Mouse (Mus musculus): ENCODE measurements around the gene Nhej1.
A peak's percentile ranks its signal among the peaks of the same experiment; 100 is the strongest.

Nhej1 gene

DNA sequence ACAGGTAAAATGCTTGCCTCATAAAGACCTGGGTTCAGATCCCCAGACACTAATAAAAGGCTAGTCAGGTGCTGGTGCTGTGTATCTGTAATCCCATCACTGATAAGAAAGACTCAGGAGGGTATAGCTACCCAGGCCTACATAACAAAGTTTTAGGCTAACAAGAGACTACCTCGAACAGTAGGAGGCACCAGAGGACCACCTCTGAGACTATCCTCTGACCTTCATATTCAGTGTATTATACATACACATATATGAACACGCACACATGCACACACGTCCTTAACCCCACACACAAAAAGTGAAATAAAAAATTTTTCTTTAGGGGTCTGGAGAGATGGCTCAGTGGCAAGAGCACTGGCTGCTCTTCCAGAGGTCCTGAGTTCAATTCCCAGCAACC is 2.8 kb downstream of the Nhej1 start:
- DNase-seq: no peak

DNA sequence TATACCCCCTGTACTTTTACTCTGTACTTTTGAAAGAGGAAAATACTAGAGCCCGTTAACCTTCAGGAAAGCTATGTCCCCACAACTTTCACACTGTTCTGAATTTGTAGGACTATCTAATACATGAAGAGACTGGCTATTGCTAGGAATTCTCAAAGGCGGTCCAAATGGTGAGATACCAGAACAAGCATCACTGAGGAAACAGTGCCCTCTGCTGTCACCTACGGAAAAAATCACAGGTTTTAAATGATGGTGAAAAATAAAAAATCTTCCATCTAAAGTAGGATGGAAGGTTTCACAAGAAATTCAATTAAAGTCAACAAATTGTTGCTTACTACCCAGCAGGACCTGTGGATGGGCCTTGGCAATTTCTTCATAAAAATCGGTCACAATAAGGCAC is 72.9 kb downstream of the Nhej1 start:
- no peak for DNase-seq

DNA sequence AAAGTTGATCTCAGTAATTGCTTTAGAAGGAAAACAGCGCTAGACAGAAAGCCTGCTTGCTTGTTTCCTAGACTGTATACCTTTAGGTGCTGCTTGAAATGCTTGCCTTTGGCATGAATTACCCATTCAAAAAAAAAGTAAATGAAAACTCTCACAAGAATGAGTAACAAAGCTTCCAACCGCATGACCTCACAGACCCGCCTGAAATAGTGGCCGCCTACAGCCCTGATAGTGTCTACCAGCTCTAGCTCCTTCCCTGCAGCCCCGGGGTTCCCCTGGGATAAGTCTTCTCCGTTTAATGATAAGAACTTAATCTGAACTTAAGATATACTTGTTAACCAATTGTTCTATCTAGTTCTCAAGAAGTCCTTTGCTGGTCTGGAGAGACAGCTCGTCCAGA is 73.6 kb downstream of the Nhej1 start:
- DNase-seq: no peak

GRCm38 (mm10) chr1:75048571-75048970 is 76.4 kb downstream of the Nhej1 start:
- no peak for DNase-seq

DNA sequence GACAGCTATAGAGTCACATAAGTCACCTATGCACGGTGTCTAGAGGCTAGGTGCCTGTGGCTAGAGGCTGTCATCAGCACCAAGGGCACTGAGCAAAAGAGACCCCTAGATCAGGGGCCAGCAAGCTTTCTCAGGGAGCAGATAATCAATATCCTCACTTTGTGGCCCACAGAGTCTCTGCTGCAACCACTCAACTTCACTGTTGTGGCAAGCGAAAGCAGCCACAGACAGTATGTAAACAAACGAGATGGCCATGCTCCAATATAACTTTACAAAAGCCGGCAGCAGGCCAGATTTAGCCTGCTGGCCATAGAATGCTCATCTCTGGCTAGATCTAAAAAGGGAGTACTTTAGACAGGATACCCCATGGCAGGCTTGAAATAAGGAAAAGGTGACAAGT is 77.0 kb downstream of the Nhej1 start:
- no peak for DNase-seq

DNA sequence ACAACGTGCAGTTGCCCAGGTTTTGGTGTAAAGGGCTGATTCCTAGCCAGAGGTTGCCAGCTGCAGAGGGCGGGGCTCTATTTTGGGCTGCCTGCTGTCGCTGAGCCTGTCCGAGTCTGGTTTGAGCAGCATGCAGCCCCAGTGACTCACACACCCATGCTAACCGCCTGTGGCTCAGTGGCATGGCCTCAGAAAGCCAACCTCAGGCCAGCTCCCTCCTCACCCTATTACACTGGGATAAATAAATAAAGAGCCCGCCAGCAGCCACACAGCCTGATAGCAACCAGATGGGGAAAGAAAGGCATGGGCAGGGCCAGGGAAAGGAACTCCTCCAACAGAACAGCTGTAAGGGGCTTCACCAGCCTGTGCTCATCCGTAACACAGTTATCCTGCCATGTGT is 84.6 kb downstream of the Nhej1 start:
- DNase-seq: no peak

DNA sequence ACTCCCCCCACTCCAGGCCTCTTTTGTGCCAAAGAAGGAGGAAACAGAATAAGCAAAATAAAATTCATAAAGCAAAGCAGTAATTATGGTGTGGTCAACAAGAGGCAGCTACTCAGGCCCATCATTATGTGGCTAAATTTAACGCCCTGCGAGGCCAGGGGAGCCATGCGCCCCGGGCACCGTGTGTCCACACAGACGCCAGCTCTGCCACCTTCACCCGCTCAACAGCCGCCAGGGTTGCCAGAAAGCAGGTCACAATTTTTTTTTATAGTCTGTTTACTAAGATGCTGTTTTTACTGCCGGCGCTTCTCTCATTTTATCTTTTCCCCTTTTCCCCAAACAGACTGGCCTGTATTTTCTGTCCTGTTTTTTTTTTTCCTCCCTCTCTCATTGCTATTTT is 93.0 kb downstream of the Nhej1 start:
- DNase-seq: no peak

GRCm38 (mm10) chr1:75027061-75027779 is 97.8 kb downstream of the Nhej1 start:
- DNase-seq: no peak

DNA sequence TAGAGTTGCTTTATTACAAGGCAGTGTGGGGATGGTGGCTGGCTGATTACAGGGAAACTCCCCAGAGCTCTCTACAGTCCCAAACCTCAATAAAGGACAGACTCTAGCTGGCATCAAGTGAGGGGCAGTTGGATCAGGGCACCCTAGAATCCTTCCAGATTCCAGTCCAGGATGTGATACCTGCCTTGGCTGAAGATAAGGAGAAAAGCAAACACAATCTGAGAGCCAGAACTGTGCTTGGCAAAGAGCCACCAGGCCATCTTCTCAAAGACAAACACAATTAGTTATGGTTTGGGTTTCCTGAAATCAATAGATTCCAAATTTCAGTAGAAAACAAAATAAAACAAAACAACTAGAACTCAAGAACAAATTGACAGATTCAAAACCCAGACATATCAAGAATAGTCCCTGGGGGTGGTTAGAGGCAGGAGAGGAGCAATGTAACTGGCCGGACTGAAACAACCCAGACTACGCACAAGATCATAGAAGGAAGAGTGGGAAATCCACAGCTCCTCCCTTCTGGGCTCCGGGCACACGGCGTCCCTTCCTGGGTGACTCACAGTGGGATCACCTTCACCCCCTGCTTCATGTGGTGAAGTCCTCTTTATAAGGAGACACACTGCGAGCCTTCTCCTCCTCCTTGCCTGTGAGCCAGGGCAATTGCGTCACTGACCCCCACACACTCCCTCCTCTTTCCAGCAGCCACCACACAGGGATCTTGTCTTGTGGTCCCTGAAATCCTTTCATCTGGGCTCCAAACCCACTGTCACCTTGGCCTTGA is 100.4 kb downstream of the Nhej1 start:
- DNase-seq: no peak

GRCm38 (mm10) chr1:75022216-75022615 is 102.8 kb downstream of the Nhej1 start:
- no peak for DNase-seq

GRCm38 (mm10) chr1:75016846-75017245 is 108.2 kb downstream of the Nhej1 start:
- DNase-seq: peak; percentile 52

DNA sequence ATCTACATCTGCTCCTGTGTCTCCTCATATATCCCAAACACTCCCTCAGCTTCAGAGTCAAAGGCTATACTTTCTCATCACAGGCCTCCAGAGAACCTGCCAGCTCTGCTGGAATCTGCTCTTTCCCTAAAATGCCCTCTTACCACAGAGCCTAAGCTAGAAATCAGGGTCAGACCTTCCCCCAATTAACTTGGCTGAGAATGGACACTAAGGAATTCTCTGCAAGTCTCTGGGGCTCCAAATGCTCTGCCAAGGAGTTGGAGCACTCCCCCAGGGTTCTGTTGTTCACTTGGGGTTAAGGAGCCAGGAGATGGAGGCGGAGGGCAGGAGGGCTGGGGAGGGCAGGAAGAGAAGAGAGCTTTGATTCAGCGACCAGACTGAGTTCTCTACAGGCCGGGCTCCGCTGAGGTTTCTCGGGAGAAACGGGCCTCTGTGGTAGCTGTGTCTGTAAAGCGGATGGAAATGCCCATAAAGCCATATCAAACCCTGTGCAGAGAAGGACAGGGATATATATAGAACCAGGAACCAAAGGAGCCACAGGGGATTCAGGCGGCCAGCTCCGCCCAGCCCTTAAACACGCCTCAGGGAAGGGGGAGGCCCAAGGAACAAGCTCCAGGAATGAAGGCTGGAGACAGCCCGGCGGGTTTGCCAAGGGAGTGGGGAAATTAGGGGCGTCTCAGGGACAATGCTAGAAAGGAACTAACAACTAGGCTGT is 109.3 kb downstream of the Nhej1 start:
- no peak for DNase-seq

DNA sequence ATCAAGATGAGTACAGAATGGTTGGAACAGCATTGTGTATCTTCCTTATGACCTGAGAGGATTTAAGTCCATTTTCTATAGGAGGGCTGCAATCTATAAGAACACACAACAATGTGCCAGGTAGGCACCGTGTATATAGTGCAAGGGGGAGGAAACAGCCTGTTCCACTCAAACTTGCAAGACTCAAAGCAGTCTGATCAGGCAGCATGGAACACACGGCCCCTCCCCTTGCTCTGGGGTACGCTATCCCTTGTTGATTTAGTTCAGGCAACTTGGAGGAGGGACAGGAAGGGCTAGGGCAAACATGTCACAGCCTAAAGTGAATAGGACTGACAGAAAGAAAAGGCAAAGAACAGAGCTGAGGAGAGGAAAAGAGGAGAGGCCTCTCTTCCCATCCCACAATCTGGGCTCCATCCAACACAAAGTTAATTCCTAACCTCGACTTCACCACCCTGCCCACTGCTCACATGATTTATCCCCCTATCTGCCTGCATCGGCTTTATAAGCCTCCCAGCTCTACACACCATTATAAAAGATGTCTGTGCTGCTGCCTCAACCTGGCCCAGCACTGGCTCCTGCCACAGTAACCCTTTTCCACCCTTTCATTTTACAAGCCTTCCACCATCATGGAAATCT is 110.7 kb downstream of the Nhej1 start:
- DNase-seq: no peak

- DNase-seq: no peak
These were observed 114.2 kb downstream of the Nhej1 start for GRCm38 (mm10) chr1:75010817-75011216.

DNA sequence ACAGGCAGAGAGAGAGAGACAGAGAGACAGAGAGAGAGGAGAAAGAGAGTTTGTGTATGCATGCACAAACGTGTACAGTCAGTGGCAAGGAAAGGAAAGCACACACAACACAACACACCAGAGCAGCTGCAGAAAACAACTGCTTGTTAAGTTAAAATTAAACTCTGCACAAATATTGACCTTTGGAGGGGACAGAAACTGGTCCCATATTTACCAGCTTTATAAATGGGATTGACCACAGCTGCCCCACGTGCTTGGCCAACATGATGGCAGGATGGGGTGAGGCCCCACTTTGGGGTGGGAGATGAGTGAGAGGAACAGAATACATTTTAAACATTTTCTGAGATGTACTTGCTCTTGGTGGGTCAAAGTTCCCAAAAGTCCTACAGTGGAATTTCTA is 114.8 kb downstream of the Nhej1 start:
- no peak for DNase-seq

DNA sequence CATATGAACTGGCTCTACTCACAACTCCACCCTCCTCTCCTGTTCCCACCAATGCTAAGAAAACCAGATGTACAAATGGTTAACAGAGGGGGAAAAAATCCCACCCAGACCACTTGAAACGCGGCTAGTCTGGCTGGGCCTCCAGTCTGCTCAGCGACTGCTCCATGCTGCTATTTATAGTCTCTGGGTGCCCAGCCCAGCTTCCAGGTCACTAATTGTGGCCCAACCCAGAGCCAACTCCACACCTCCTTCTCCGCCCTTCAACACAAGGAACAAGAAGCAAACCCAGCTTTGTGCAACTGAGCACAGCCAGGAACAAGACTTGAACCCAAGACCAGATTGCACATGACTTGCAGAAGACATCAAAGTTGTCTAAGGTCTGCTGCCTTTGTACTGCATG is 119.0 kb downstream of the Nhej1 start:
- no peak for DNase-seq

GRCm38 (mm10) chr1:75001183-75001582 is 123.8 kb downstream of the Nhej1 start:
- DNase-seq: no peak

GRCm38 (mm10) chr1:75000496-75000895 is 124.5 kb downstream of the Nhej1 start:
- DNase-seq: peak; percentile 14

GRCm38 (mm10) chr1:74999173-74999572 is 125.8 kb downstream of the Nhej1 start:
- DNase-seq: no peak

DNA sequence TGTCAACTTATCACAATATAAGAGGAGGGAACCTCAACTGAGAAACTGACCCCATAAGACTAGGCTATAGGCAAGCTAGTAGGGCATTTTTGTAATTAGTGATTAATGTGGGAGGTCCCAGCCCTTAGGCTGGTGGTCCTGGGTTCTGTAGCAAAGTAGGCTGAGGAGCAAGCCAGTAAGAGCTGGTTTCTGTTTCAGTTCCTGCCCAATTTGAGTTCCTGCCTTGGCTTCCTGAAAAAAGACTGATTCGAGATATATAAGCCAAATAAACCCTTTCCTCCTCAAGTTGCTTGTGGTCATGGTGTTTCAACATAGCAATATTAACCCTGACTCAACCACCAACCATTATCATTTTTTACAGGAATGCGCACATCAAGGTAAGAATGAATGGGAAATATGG is 127.8 kb downstream of the Nhej1 start:
- no peak for DNase-seq

- no peak for DNase-seq
These were observed 148.0 kb downstream of the Nhej1 start for GRCm38 (mm10) chr1:74977001-74977400.

GRCm38 (mm10) chr1:74975936-74976335 is 149.1 kb downstream of the Nhej1 start:
- DNase-seq: no peak

DNA sequence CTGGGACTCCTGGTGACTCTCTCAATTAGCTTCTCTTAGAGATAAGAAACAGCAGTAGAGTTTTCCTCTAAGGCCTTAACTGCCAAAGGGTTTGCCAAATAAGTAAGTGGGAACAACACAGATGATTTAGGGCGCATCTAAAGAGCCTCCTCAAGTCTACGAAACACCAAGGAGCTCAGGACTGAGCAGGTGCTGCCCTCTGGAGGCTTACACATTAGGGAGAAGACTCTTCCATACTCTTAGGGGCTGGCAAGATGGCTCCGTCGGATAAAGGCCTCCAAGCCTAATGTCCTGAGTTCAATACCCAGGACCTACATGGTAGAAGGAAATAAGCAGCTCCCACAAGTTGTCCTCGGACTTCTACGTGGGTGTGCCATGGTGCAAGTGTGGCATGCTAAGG is 151.4 kb downstream of the Nhej1 start:
- no peak for DNase-seq
